Mouse (Mus musculus) limb, embryonic 12.5 days (tissue): ENCODE results near the gene Cd300a. TPM values are rescaled to one million over a fixed set of nuclear protein-coding genes. Genes with fewer than 3 reads are reported as not detected.

ENCODE experiments used
- ATAC-seq: fragments of 200-750 bp; cut with Nextera tagmentation; 2 replicates; pipeline ENCODE4 v1.8.0; 2017; ENCODE audit warnings: low read depth, moderate TSS enrichment; ENCODE audit not compliant: insufficient number of reproducible peaks, insufficient read depth, low FRiP score, low TSS enrichment
- H3K27ac ChIP-seq: fragments of 300-500 bp; sonication (generic); 2 replicates; pipeline ENCODE4 v1.5.1; 2016; ENCODE audit warnings: mild to moderate bottlenecking, moderate library complexity
- H3K27me3 ChIP-seq: fragments of 300-500 bp; sonication (generic); 2 replicates; pipeline ENCODE4 v1.6.1; 2016; ENCODE audit warnings: mild to moderate bottlenecking, moderate library complexity
- H3K36me3 ChIP-seq: fragments of 300-500 bp; sonication (generic); 2 replicates; pipeline ENCODE4 v1.6.1; 2016; ENCODE audit warnings: mild to moderate bottlenecking, moderate library complexity
- H3K4me1 ChIP-seq: fragments of 300-500 bp; sonication (generic); replicated peaks from 2 replicates; pipeline ENCODE4 v1.6.1; 2016
- H3K4me2 ChIP-seq: fragments of 300-500 bp; sonication (generic); 2 replicates; pipeline ENCODE4 v1.6.1; 2016; ENCODE audit warnings: mild to moderate bottlenecking, moderate library complexity
- H3K4me3 ChIP-seq: fragments of 300-500 bp; sonication (generic); replicated peaks from 2 replicates; pipeline ENCODE4 v1.5.1; 2016; ENCODE audit warnings: mild to moderate bottlenecking
- H3K9ac ChIP-seq: fragments of 300-500 bp; sonication (generic); replicated peaks from 2 replicates; pipeline ENCODE4 v1.6.1; 2016; ENCODE audit warnings: mild to moderate bottlenecking, moderate library complexity
- H3K9me3 ChIP-seq: fragments of 300-500 bp; sonication (generic); 2 replicates; pipeline ENCODE4 v1.6.1; 2016; ENCODE audit warnings: mild to moderate bottlenecking, moderate library complexity
- WGBS: fragments of 180-500 bp; shearing (Covaris S2); methylation state at CpG from one replicate; pipeline ENCODE4 v1.1.7; 2016; 5-methylcytosine and 5-hydroxymethylcytosine counted together
- polyA plus RNA-seq: library from polyadenylated mRNA; unstranded; fragments of >200 nt; fragmentation: Nextera tagmentation; extraction: Ambion mirVana; gene quantifications from 2 replicates; pipeline ENCODE4 v1.2.1, GENCODE M21; 2016

Cd300a gene
- polyA plus RNA-seq, 1 experiment from 2014 or later = 0.70 TPM

- Histone ChIP-seq H3K36me3 (no peaks in the 10 kb centered on the region), H3K4me2 (no peak overlapping the region), H3K4me1 (no peaks in the 10 kb centered on the region), H3K4me3 (no peak overlapping the region), H3K27ac (no peak overlapping the region), H3K27me3 (peaks cover 13% of the 10 kb centered on the region), H3K9ac (no peak overlapping the region), H3K9me3 (no peaks in the 10 kb centered on the region)
- ATAC-seq = 0 out of 2 replicates have a peak, but pooled peaks have one; percentile 26
- 23% methylated on average over 9 of the region's 9 CpGs for WGBS
Measured at GRCm38 (mm10) chr11:114912847-114913246, 23.0 kb downstream of the Cd300a start.

GRCm38 (mm10) chr11:114914978-114915377, 25.1 kb downstream of the Cd300a start:
- Histone ChIP-seq H3K4me1 (no peaks in the 10 kb centered on the region), H3K4me3 (no peak overlapping the region), H3K36me3 (no peaks in the 10 kb centered on the region), H3K27me3 (peaks cover 13% of the 10 kb centered on the region), H3K4me2 (no peak overlapping the region), H3K27ac (no peak overlapping the region), H3K9me3 (no peaks in the 10 kb centered on the region), H3K9ac (no peak overlapping the region)
- WGBS = 32% methylated on average over 7 of the region's 7 CpGs
- no peak for ATAC-seq

DNA sequence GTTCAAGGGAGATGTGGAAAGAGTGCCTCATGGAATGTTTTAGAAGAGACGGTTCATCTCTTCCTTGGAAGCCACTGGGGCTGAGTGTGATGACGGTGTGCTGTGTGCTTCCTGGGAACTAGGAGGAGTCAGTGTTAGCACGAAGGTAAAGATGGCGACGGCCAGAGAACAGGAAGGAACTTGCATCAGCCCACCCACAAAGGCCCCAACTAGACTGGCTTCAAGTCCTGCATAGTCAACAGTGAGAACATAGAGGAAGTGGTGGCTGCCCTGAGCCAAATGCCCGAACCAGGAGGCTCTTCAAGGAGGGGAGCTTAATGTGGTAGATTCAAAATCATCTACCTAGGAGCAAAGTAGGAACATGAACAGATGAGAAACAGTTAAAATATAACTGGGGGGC, 27.3 kb downstream of the Cd300a start:
- no peak overlapping the region for H3K27ac ChIP-seq
- H3K4me2 ChIP-seq = no peak overlapping the region
- no peaks in the 10 kb centered on the region for H3K4me1 ChIP-seq
- no peaks in the 10 kb centered on the region for H3K9me3 ChIP-seq
- peaks cover 13% of the 10 kb centered on the region for H3K27me3 ChIP-seq
- WGBS = 76% methylated on average over 6 of the region's 6 CpGs
- ATAC-seq = no peak
- no peaks in the 10 kb centered on the region for H3K36me3 ChIP-seq
- H3K9ac ChIP-seq = no peak overlapping the region
- no peak overlapping the region for H3K4me3 ChIP-seq

GRCm38 (mm10) chr11:114922439-114922838, 32.6 kb downstream of the Cd300a start:
- Histone ChIP-seq H3K9me3 (0 out of 2 replicates have a peak, but pooled peaks cover 5% of the 10 kb centered on the region), H3K4me3 (no peak overlapping the region), H3K27me3 (no peaks in the 10 kb centered on the region), H3K4me1 (no peaks in the 10 kb centered on the region), H3K27ac (no peak overlapping the region), H3K9ac (no peak overlapping the region), H3K4me2 (no peak overlapping the region), H3K36me3 (no peaks in the 10 kb centered on the region)
- ATAC-seq = no peak
- 83% methylated on average over 4 of the region's 4 CpGs for WGBS

DNA sequence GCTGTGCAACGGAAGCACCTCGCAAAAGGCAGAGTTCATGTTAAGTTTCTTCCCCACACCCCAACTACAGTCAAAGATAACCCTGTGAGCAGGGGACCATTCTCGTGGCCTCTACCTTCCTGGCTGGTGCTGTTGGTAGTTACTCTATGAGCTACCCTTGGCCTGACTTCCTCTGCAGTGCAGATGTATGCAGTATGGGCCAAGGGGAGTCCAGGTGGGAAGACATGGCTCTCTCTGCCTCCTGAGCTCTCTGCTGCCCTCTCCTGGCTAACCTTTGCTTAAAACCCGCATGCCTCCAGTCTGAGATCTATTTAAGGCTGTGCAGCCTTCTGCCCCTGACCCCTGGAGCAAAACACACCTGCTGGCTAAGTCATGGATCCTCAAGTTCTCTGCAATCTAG, 34.1 kb downstream of the Cd300a start:
- whole genome bisulfite sequencing = 65% methylated on average over 4 of the region's 4 CpGs
- ATAC-seq = no peak
- 0 out of 2 replicates have a peak, but pooled peaks cover 5% of the 10 kb centered on the region for H3K9me3 ChIP-seq
- no peak overlapping the region for H3K27ac ChIP-seq
- no peaks in the 10 kb centered on the region for H3K27me3 ChIP-seq
- H3K4me2 ChIP-seq = no peak overlapping the region
- H3K9ac ChIP-seq = no peak overlapping the region
- H3K36me3 ChIP-seq = no peaks in the 10 kb centered on the region
- H3K4me3 ChIP-seq = no peak overlapping the region
- no peaks in the 10 kb centered on the region for H3K4me1 ChIP-seq

DNA sequence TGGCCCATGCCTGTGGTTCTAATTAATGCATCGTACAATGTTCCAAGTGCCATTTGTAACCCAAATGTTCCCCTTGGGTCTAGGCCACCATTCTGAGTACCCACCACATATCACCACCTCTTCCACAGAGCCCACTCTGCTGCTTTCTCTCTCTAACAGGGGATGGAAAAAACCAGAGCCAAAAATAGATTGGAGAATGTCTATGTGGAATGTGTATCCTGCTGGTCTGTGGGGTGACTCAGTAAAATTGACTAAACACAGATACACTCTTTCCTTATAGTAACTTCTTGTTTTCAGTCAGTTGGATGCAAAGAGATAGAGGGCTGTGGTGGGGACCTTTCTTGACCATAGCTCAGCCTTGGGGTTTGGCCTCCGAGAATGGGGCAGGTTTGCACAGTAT, 39.7 kb downstream of the Cd300a start:
- Histone ChIP-seq H3K9ac (no peak overlapping the region), H3K27ac (no peak overlapping the region), H3K27me3 (no peaks in the 10 kb centered on the region; the same call in 1 of the 2 replicates), H3K36me3 (no peaks in the 10 kb centered on the region), H3K4me2 (no peak overlapping the region), H3K9me3 (no peaks in the 10 kb centered on the region), H3K4me3 (no peak overlapping the region), H3K4me1 (no peaks in the 10 kb centered on the region)
- no peak for ATAC-seq
- 88% methylated on average over 2 of the region's 2 CpGs for WGBS

GRCm38 (mm10) chr11:114931041-114931440, 41.2 kb downstream of the Cd300a start:
- Histone ChIP-seq H3K9ac (no peak overlapping the region), H3K9me3 (no peaks in the 10 kb centered on the region), H3K4me3 (no peak overlapping the region), H3K27ac (no peak overlapping the region), H3K4me2 (no peak overlapping the region), H3K4me1 (no peaks in the 10 kb centered on the region), H3K36me3 (no peaks in the 10 kb centered on the region), H3K27me3 (peaks cover 2% of the 10 kb centered on the region)
- WGBS = 73% methylated on average over 5 of the region's 5 CpGs
- ATAC-seq = no peak

DNA sequence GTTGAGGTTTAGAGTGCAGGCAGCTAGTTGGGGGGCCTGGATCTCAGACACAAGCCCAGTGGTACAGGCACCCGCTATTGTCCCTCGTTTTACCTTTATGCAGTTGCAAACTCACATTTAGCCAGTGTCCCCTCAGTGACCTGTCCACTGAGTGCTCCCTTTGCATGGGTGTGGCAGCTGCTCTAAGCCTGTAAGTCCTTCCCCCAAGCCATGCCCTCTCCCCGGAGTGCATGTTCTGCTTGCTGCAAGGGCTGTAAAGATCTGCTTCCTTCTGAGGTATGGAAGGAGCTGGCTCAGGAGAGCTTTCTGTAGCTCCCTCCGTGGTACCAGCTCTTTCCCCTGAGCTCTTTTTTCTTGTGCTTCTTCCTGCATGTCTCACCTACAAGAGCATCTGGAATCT, 43.8 kb downstream of the Cd300a start:
- H3K4me2 ChIP-seq = no peak overlapping the region
- no peaks in the 10 kb centered on the region for H3K36me3 ChIP-seq
- no peaks in the 10 kb centered on the region for H3K9me3 ChIP-seq
- WGBS = 69% methylated on average over 4 of the region's 4 CpGs
- no peak for ATAC-seq
- peaks cover 2% of the 10 kb centered on the region for H3K27me3 ChIP-seq
- no peak overlapping the region for H3K9ac ChIP-seq
- no peaks in the 10 kb centered on the region for H3K4me1 ChIP-seq
- no peak overlapping the region for H3K4me3 ChIP-seq
- no peak overlapping the region for H3K27ac ChIP-seq

- no peak within 1 kb of the TSS for H3K27ac ChIP-seq
- no peaks in the 10 kb centered on the region for H3K36me3 ChIP-seq
- no peaks in the 10 kb centered on the region for H3K4me1 ChIP-seq
- 58% methylated on average over 6 of the region's 6 CpGs for WGBS
- H3K9me3 ChIP-seq = no peaks in the 10 kb centered on the region
- no peak within 1 kb of the TSS for H3K9ac ChIP-seq
- no peak within 1 kb of the TSS for H3K4me3 ChIP-seq
- ATAC-seq = no peak
- peaks cover 2% of the 10 kb centered on the region for H3K27me3 ChIP-seq
- no peak within 1 kb of the TSS for H3K4me2 ChIP-seq
Measured at GRCm38 (mm10) chr11:114934144-114934543, 44.3 kb downstream of the Cd300a start, which contains the start of gene Cd300lb. Cd300lb (minus strand) TSS chr11:114934386.

Other genes starting within 250 kb of the Cd300a start
- 966 and 981 TPM in 2 replicates for gene Rpl38, start 221.5 kb upstream of the Cd300a start, polyA plus RNA-seq
- gene Ttyh2, start 214.6 kb upstream of the Cd300a start, polyA plus RNA-seq = 9.9 and 10.0 TPM in 2 replicates
- 0.50 and 0.67 TPM in 2 replicates for gene Dnaic2, start 162.6 kb upstream of the Cd300a start, polyA plus RNA-seq
- gene Kif19a, start 124.7 kb upstream of the Cd300a start, polyA plus RNA-seq = 0.06 TPM in 1 of 2 replicates, not detected in the other
- 1.5 TPM in 2 replicates for gene Btbd17, start 94.1 kb upstream of the Cd300a start, polyA plus RNA-seq
- not detected in 2 replicates for gene Gpr142, start 91.1 kb upstream of the Cd300a start, polyA plus RNA-seq
- gene Gprc5c, start 38.9 kb upstream of the Cd300a start, polyA plus RNA-seq = 50.7 and 53.8 TPM in 2 replicates
- not detected in 2 replicates for gene Cd300lb, start 44.3 kb downstream of the Cd300a start, polyA plus RNA-seq
- not detected in 2 replicates for gene Cd300c, start 79.1 kb downstream of the Cd300a start, polyA plus RNA-seq
- 0.10 TPM in 1 of 2 replicates, not detected in the other for gene Cd300ld, start 99.9 kb downstream of the Cd300a start, polyA plus RNA-seq
- 0.73 and 0.83 TPM in 2 replicates for gene Cd300c2, start 111.8 kb downstream of the Cd300a start, polyA plus RNA-seq
- not detected in 2 replicates for gene Cd300ld2, start 126.2 kb downstream of the Cd300a start, polyA plus RNA-seq
- gene Cd300ld4, start 137.0 kb downstream of the Cd300a start, polyA plus RNA-seq = not detected in 2 replicates
- gene Cd300ld5, start 147.7 kb downstream of the Cd300a start, polyA plus RNA-seq = not detected in 2 replicates
- not detected in 2 replicates for gene Cd300ld3, start 158.4 kb downstream of the Cd300a start, polyA plus RNA-seq
- gene Cd300e, start 172.1 kb downstream of the Cd300a start, polyA plus RNA-seq = not detected in 2 replicates
- 1.4 and 1.8 TPM in 2 replicates for gene Rab37, start 201.4 kb downstream of the Cd300a start, polyA plus RNA-seq
- 0.26 TPM in 2 replicates for gene Cd300lf, start 244.0 kb downstream of the Cd300a start, polyA plus RNA-seq